Mouse (Mus musculus): ENCODE data around the gene Cadm3. TPM values are rescaled to one million over a fixed set of nuclear protein-coding genes. Genes with fewer than 3 reads are reported as not detected.

Cadm3 gene
- 2.7 and 3.5 TPM in 2 replicates for total RNA-seq (2021)
- long read RNA-seq, partial matches to known transcripts = 0 of 1 reads
- long read RNA-seq, other reads (novel, unspliced or antisense) = 1 of 1 reads

DNA sequence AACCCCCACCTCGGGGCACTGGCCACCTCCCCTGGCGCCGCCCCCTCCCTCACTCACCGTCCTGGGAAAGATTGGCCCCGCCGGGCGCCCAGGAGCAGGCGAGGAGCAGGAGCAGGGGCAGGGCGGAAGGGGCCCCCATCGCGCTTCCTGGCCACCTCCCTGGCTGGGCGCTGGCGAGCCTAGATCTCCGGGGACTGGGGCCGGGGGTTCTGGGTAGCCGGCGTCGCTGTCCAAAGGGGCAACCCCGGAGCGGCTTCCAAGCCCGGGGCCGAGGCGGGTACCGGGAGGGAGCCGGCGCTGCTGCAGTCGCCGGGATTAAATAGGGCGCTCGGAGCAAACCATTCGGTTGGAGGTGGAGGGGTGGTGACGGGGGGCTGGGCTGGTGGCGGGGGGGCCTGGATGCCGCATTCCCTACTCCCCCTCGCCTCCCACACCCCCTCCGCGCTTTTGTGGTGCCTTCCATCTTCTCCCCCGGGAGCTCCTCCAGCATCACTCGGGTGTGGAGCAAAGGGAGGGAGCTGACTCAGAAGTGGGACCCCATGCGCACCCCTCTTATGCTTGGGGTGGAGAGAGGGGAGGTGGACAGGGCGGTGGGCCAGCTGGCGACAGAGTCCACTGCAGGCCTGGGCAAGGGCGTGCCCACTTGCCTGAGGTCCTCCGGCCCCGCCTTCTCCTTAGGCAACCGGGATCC lies at the start of gene Cadm3:
Gene Cadm3, minus strand, starts transcription at position 340 of the 691 bp plus-strand sequence.
- DNase-seq = peak; percentile 13

DNA sequence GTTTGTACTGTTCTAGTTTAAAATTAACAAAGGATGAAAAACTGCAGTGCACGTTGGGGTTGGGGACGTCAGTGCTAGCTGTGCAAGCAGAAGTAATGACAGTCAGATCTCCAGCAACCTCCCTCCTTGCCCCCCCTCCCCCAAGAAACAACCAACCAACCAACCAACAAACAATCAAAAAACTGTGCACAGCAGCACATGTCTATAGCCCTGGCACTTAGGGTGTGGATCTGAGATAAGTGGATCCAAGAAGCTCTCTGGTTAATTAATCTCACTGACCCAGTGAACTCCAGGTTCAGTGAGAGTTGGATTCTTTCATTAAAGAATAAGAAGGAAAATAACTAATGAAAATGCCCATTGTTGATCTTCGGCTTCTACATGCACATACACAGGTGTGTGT lies 47.1 kb upstream of the Cadm3 start:
- DNase-seq = no peak

DNA sequence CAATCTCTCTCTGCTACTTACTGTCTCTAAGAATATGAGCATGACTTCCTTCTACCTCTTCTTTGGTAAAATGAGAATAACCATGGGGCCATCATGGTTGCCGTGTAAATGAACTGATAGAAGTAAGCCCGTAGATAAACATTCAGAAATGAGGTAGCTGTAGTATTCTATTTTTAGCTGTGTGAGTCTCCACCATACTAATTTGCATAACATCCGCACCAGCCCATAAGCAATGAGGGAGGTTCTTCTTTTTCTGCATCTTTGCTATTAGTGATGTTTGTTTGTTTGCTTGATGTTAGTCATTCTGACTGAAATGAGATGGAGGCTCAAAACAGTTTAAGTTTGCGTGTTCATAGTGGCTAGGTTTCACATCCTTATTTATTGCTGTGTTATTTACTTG lies 44.4 kb upstream of the Cadm3 start:
- DNase-seq = no peak

DNA sequence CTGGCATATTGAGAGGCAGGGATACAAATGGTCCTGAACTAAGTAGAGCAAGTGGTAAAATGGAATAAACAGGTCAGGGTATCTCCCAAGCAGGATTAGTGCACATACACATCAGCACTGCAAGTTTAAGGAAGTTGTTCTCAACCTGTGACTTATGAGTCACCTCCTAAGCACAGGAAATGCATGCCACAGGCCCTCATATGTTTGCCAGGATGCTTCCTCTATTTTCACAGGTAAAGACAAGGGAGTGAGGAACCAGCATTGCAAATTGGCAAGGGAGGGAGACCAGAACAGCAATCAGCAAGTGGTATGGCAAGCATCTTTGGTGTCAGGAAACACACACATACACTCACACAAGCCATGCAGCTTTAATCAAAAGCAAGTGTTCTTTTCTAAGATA lies 41.6 kb upstream of the Cadm3 start:
- DNase-seq = no peak

DNA sequence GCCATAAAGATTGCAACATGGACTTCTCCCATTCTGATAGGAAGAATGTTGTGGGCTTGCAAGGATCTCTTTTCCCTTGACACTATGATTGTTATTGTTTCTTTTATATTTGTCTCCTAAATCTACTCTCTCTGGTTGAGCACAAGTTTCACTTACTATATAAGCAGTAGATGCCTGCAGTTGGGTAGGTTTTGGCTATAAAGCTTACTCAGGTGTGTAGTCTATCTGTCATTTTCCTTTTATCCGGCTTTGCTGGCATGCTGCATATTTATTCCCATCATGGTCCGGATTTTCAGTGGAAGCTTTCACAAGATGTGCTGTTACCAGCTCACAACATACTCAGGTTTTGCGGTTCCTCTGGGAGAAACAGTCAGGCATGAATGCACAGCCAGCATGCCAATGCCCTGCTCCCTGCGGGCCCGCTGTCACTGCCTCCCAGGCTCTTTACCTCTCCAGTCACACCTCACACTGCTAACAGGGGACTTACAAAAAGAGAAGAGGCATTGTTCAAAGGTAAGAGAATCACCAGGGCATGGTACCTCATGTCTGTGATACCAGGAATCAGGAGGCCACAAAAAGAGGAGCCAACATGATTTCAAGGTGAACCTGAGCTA lies 37.3 kb upstream of the Cadm3 start:
- no peak for DNase-seq

DNA sequence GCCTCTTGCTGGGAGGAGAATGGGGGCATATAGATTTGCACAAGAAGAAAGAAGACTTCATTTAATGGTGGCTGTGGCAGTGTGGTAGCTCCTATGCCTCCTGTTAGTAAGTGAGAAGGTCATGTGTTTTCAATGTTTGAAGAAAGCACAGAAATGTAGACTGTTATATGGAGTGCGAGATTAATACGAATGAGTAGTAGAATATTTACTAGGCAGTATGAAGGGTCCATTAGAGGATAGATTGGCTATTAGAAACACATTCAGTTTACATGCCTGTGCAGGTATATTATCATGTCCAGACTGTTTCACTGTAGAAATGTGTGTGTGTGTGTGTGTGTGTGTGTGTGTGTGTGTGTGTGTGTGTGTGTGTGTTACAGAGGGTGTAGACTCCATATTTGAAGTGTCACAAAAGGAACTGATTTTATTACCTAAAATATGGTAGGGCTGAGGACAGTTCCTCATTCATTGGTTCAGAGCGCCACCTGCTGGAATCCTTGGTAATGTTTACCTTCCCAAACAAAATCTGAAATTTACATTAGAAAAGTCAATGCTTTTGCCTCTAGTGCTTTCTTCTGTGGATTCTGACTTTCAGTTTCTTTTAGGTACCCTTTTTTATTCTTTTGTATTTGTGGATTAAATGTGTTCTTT lies 31.0 kb upstream of the Cadm3 start:
- DNase-seq = peak; percentile 73

DNA sequence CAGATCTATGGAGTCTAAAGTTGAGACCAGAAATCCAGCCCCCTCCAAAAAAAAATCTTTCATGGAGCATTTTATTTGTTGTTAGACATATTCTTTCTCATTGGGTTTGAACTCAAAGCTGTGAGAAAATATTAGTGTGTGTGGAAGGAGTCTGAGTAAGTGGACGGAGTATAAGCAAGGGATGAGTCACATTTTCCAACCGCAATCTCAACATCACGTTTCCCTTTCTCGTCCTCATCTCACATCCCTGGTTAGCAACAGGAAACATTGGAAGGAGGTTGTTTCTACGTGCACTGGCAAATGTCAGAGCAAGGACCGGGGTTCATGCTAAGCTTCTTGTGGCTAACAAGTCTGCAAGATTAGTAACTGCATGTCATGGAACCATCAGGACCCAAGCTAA lies 24.3 kb upstream of the Cadm3 start:
- DNase-seq = no peak

DNA sequence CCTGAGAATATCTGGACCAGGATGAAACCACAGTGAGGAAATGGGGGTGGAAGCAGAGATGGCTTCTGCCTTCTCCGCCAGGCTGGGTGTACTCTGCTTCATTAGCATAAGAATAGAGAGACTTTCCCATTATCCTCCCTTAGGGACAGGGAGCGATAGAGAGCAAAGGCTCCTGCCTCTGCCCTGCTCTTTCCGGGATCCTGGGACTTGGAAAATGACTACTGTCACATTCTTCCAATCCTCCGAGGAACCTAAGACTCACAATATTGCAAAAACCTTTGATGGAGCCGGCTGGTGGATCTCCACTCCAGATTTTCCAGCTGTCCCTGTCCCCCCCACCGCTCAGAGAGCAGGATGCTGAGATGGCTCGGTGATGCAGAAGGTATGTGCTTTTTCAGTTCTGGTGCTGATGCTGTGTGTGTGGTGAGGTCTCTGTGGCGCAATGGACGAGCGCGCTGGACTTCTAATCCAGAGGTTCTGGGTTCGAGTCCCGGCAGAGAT lies 22.5 kb upstream of the Cadm3 start:
- DNase-seq = peak; percentile 14

DNA sequence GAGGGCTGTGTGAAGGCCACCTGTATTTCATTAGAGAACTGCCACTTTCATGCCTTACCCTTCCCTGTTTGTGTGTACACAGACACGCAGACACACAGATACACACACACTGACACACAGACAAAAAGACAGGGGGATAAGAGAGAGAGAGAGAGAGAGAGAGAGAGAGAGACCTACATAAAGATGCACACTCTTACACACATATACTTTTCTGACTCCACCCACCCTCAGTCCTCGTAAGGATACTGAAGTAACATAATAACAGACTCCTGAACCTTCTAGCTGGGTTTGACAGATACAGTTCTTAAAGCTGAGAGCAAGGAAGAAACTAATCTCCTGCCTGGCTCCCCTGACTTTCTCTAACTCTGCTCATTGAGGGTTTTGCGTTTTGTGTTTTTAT lies 21.9 kb upstream of the Cadm3 start:
- DNase-seq = no peak

DNA sequence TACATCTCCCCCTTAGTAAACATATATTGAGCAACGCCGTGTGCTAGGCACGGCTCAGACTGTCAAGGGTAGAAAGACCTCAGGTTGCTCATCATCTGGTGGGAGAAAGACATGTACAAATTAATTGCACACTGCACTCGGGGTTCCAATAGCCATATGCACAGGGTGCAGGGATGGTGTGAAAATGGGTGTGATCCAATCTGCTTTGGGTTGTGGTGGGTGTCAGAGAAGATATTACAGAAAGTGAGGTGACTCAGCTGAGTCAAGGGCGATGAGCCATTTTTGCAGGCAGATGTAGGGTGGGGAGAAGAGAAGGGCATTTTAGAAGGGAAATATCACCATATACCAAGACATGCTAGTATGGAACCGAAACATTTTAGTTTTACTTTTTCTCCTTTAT lies 13.9 kb upstream of the Cadm3 start:
- DNase-seq = no peak

DNA sequence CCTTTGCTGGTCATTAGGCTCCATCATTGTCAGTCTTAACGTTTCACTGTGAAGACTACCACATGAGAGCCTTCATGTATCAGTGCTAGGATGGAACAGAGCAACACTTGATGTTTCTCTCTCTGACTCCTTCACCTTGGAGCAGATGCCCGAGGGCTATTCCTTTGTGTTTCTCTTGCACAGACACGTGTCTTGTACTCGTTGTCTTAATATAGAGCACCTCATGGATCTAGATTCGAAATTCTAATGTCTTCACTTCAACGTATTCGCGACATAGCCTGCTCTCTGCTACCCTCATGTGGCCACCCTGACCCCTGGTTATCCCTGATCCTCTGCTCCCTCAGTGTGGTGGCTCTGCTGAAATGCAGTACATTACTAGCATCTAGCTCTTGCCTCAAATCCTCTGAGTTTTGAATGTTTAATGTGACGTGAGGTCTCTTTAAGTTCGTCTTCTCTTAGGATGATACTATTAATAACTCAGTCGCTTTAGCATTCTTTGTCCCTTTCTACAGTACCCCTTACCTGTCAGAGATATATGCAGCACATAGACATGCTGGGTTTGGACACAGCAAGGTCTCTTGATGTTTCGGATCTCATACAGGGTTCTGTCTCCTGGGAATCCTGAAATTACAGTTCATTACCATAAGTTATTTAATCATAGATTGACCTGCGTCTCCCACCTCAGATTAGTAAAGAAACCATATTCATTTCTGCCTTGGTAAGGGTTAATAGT lies 10.1 kb upstream of the Cadm3 start:
- peak; percentile 67 for DNase-seq

DNA sequence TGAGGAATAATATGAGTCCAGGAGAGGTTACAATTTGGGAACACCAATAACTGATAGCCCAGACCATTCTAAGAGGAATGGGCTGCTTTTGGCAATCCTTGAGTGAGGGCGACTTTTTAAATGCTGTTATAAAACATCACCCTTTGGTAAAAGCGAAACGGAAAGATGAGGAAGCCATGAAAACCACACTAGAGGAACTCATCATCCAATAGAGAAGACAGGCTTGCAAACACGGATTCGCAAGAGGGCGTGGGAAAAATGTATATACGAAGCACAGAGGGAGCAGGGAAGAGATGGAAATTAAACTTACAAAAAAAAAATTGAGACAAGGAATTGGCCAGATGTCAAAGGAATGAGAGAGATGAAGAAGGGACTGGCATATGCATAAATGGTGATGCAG lies 6.5 kb upstream of the Cadm3 start:
- DNase-seq = no peak

DNA sequence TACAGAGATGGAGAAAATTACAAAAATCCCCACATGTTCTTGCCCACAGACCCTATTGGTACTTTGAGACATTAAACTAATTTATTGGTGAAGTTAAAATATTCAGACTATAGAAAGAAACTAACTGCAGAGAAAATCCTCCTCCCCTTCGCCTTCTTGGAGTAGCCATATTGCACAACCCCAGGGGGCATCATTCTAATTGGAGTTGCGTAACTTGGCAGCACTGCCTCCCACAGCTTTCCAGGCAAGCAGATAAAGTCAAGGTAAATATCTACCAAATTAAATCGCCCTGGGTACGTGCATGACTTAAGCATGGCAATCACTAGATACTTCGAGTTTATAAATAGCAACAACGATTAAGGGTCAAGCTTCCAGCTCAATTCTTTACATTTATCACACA lies 4.1 kb upstream of the Cadm3 start:
- no peak for DNase-seq

DNA sequence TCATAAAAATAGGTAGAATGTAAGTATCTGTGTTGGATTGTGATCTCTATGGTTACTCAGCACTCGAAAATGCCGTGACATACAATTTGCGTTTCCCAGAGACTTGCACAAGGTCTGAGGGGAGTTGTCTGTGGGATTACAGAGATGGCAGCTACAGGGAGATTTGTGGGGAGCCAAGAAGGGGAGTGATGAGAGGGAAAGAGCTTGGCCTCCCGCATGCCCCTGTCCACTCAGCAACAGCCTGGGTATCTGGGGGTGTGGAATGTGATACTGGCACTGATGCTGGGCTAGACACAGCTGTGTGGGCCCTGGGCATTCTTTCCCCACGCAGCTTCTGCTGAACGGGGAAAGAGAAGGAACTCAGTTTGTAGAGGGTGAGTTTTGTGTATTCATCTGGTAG lies 3.0 kb upstream of the Cadm3 start:
- no peak for DNase-seq

DNA sequence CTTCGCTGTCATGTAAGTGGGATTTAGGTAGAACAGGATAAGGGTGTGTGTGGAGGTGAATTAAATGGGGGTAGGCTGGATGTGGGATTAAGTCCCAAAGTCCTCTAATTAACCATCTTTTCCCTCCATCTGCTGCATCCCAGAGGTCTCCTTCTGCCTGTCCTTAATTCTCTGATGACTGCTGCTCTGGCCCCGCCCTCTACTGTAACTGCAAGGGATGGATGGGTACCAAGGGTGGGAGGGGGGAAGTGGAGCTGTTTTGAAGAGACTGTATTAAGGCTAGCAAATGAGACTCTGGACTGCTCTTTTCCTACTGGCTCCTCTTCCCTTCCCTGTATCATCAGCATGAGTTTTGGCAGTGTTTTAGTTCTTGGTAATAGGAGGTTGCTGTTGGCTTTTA lies 2.1 kb upstream of the Cadm3 start:
- DNase-seq = no peak

DNA sequence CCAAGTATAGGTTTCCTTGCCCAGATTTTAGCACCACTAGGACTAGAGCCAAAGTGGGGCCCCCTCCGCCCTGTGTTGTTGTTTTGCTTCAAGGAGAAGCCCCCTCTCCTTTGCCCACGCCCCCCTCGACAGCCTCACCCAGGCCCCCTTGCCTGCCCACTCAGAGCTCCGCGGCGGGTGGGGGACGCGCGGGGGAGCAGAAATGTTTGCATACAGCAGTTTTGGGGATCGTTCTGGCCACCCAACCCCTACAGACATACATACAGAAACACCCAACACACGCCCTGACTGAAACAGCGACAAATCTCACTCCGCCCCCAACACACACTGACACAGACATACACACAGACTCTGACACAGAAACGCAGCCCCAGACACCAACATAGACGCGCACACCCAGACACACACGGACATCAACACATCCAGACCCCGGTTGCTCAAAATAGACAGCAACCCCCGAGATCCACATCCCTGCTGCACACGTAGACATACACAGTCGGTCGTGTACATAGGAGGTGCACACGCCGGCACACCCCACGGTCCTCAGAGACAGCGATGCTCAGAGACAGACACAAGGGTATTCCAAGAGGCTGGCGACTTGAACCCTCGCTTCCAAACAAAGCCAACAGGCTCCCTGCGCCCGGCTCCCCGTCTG lies 667 bp downstream of the Cadm3 start:
- no peak for DNase-seq

DNA sequence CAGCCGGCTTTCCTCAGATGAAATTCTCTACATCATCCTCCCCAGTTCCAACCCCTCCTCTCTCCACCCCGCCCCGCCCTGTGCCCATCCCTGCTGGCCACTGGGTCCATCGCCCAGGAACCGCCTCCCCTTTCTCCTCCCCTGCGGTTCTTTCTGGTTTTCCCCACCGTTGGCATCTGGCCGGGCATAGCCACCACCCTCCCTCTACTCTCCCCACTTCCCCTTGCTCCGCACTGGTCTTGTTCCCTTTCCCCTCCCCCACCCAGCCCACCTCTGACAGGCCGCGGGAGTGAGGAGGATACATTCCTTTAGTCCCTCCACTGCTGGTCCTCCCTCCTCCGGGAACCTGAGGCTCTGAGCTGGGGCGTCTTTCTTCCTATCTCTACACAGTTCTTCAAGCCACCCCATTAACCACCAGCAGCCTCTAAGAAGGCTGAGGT lies 1.5 kb downstream of the Cadm3 start:
- DNase-seq = peak; percentile 11

DNA sequence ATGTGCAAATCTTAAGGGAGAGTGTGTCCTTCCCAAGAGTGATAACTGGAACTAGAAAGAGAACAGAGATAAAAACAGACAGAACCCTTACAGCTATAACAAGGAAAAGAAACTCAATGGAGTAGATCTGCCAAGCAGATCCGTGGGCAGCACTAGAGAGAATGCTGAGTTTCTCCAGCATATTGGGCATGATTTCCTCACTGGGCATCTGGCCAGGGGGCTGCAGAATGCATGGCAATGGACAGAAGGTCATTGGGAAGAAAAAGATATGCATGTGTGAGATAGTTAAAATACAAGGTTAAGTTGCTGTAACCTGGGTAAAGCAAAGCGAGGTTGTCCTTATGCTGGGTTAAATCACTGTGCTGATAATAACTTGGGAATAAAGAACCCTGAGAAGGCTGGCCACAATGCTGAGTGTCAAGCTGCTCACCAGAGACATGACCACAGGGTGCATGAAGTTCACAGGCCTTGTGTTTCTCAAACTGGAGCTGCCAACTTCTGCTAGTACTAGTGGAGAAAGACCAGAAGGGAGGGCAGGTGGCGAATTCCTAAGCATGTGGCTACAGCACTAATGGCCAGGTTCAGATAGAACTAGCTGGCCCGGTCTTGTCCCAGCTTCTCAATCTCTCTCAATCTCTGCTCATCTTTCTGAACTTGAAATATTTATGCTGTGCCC lies 3.2 kb downstream of the Cadm3 start:
- DNase-seq = peak; percentile 20

DNA sequence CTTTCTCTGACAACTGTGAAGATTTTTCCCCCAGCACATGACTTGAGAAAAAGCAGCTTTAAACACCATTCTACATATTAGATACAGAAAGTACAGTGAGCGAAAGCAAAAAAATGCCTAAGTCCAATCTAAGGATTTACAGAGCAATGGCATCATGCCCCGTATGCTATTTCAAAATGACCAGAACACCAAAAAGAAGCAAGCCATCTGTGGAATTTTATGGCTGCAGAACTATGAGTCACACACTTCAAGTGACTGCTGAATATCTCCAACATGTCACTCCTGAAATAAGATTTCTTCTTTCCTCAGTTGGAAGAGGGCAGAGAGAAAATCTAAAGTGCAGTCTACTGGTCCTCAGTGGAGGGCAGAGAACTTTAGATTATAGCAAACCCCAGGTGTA lies 4.1 kb downstream of the Cadm3 start:
- DNase-seq = no peak

DNA sequence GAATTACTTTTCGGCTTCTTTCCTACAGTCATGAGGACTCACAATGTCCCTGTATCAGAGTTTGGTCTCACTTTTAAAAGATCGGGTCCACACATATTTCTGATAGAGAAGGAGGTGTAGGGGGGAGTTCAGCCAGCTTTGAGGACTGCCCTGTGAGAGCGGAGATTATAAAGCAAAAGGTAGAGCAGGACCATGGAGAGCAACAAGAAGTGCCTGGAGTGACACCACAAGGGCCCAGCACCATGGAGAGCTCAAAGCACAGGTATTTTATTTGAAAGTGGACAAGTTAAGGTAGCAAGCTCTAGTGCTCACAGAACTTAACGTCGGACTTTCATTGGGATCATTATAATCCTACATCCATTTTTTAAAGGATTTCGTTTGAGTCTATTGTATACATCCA lies 5.8 kb downstream of the Cadm3 start:
- DNase-seq = peak; percentile 45

DNA sequence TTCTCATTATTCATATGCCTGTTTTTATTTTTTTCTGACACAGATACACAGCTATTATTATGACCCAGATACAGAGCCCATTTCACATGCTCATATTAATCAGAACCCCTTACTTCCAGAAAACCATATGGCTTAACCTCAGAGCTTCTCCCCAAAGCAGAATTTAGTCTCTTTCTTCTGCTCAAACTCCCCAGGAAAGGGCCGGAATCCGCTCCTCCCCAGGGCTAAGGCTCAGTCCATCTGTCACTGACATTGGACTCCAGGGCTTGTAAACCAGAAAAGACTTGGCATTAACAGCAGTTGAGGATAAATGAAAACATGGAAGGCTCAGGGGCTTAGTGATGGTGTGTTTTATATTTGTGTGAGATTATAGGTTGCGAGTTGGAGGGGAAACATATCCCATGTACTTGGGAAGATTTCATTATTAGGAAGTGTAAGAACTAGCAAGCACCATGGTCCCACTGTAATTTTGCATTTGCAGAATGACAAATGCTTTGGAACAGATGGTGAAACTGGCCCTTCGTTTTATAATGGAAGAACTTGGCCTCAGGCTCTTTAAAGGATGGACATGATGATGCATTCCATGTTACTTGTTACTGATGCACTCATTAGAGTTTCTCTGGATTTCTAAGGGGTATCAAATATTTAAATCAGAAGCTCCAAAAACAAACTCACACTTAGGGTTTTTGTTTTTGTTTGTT lies 7.8 kb downstream of the Cadm3 start:
- DNase-seq = no peak

Measured in adrenal gland, postnatal 25 days (tissue).